Mouse (Mus musculus) kidney, adult 2 months (tissue): ENCODE results near the gene Calm4.

Experiments
- CTCF ChIP-seq: fragments of 200-500 bp; conservative IDR thresholded peaks from 2 replicates; pipeline ENCODE4 v1.5.1; 2011; ENCODE audit warnings: low read depth, mild to moderate bottlenecking, control low read depth, low read length, moderate library complexity, mixed read lengths; ENCODE audit not compliant: insufficient read depth, insufficient read length
- POLR2A ChIP-seq: fragments of 200-500 bp; IDR thresholded peaks from one replicate; pipeline ENCODE4 v1.6.1; 2011; ENCODE audit warnings: low read depth, low read length, control low read depth

- TF ChIP-seq CTCF (no peak), POLR2A (no peak)
Observed at GRCm38 (mm10) chr13:3805132-3805531, 32.4 kb upstream of the Calm4 start.
